10 mouse cellular contexts compared by ENCODE assay signal in the genomic region with DNA sequence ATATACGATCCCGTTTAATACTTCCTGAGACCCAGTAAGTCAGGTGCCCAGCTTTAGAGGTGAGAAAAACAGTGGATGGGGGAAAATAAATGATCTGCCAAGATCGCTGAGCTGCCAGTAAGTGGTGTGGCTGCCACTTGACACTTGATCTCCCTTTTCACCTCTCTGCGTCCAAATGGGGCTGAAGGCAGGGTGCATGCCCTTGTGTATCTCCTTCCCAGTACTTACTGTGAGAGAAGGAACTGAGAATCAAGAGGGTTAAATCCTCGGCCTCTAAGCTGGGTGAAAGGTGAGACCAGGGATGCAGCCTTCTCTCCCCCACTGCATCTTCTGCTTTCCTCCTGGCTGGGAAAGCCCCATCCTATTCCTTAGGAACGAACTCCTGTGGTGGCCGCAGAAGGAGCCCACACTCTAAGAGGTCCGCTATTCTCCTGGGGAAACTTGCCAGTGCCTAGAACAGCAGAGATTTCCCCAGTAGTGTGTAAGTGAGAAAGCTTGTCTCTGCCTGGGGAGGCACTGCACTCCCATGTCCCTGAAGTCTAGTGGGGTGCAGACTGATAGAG. TPM values are rescaled to one million over a fixed set of nuclear protein-coding genes. Genes with fewer than 3 reads are reported as not detected.
DNase-seq lines count a peak whose midpoint lies in the region; ATAC-seq lines count a peak whose summit lies in the region.
"Had no signal": no experiment of that assay in that cellular context is flagged by ENCODE, and none has a peak within 500 bp of the region (broad histone marks: within the 10 kb centered on the region; RNA-seq: fewer than 3 reads in every experiment).

No protein-coding gene starts in this region.

- no peak for ATAC-seq in forebrain, embryonic 12.5 days (ENCODE audit: low FRiP score)
- ATAC-seq in midbrain, embryonic 11.5 days (ENCODE audit: low FRiP score): no peak
- ATAC-seq: Patski had no signal

- peak overlapping the region; percentile 67 for H3K4me3 ChIP-seq in forebrain, embryonic 12.5 days (replicated peaks)
- peak overlapping the region; percentile 68 for H3K4me3 ChIP-seq in midbrain, embryonic 11.5 days (ENCODE audit: low read depth, low read length)

- WGBS in forebrain, embryonic 12.5 days: 2% methylated on average over 8 of the region's 8 CpGs
- WGBS in midbrain, embryonic 11.5 days: 3% methylated on average over 8 of the region's 8 CpGs

- H3K36me3 ChIP-seq in forebrain, embryonic 12.5 days (replicated peaks): no peaks in the 10 kb centered on the region
- H3K36me3 ChIP-seq in midbrain, embryonic 11.5 days (ENCODE audit: control insufficient read depth, insufficient read depth, low read length): no peaks in the 10 kb centered on the region; the same call in 1 of the 2 replicates

- H3K9ac ChIP-seq in forebrain, embryonic 12.5 days: peak overlapping the region; percentile 47
- H3K9ac ChIP-seq in midbrain, embryonic 11.5 days (ENCODE audit: low read length): peak overlapping the region; percentile 75

- H3K9me3 ChIP-seq in forebrain, embryonic 12.5 days: 0 out of 2 replicates have a peak, but pooled peaks cover under 1% of the 10 kb centered on the region
- peaks cover 2% of the 10 kb centered on the region; the same call in 1 of the 2 replicates for H3K9me3 ChIP-seq in midbrain, embryonic 11.5 days (ENCODE audit: control insufficient read depth, low read length)

- DNase-seq in brain, adult 2 months (ENCODE audit: low read depth, low spot score): peak; percentile 45
- peak; percentile 27 for DNase-seq in cerebellum, adult 8-10 months
- DNase-seq in midbrain, embryonic 11.5 days (ENCODE audit: low spot score, missing footprints): peak; percentile 89
- no peak for DNase-seq in lung, postnatal 10 days
- no peak for DNase-seq in testis, postnatal 14 days (ENCODE audit: low spot score)
- DNase-seq in gastrocnemius, postnatal 10 days: no peak
- DNase-seq: heart, postnatal 36 days had no signal

- no peak overlapping the region for H3K27ac ChIP-seq in forebrain, embryonic 12.5 days
- no peak overlapping the region for H3K27ac ChIP-seq in midbrain, embryonic 11.5 days (ENCODE audit: low read depth, low read length)

- peak overlapping the region; percentile 89 for H3K4me2 ChIP-seq in forebrain, embryonic 12.5 days
- H3K4me2 ChIP-seq in midbrain, embryonic 11.5 days: peak overlapping the region; percentile 93

- H3K27me3 ChIP-seq in forebrain, embryonic 12.5 days: peaks cover 14% of the 10 kb centered on the region
- no peaks in the 10 kb centered on the region for H3K27me3 ChIP-seq in midbrain, embryonic 11.5 days (ENCODE audit: control insufficient read depth, insufficient read depth, low read length)

- peaks cover 26% of the 10 kb centered on the region for H3K4me1 ChIP-seq in forebrain, embryonic 12.5 days
- H3K4me1 ChIP-seq in midbrain, embryonic 11.5 days (ENCODE audit: control insufficient read depth, insufficient read depth, low read length): peaks cover 18% of the 10 kb centered on the region; the same call in 1 of the 2 replicates

RNA-seq across cellular contexts. Expression of gene Vat1l, which starts 1.1 kb away (rescaled TPM):
- 15.9 and 16.0 TPM in 2 replicates for polyA plus RNA-seq in forebrain, embryonic 12.5 days (2016; fragmentation: Nextera tagmentation; extraction: Ambion mirVana)
- polyA plus RNA-seq in midbrain, embryonic 11.5 days (2014; fragmentation: Nextera tagmentation; extraction: Ambion mirVana): 15.0 and 16.1 TPM in 2 replicates
- total RNA-seq in gastrocnemius, postnatal 10 days (2021): 1 to 10 TPM; 4.9 to 7.3 TPM
- total RNA-seq: common myeloid progenitor, adult 5-6 weeks had no signal

Comparison
In these comparisons a context has a peak if more than half of its experiments do, and no peak if none do; other contexts are left out.
1. DNase-seq: peak in brain, adult 2 months (single experiment), cerebellum, adult 8-10 months (single experiment) and midbrain, embryonic 11.5 days (single experiment); none in lung, postnatal 10 days (single experiment), testis, postnatal 14 days (single experiment) and gastrocnemius, postnatal 10 days (single experiment).